Mouse (Mus musculus): ENCODE results near the gene Cachd1. TPM values are rescaled to one million over a fixed set of nuclear protein-coding genes. Genes with fewer than 3 reads are reported as not detected.

Cachd1 gene
- total RNA-seq, 2 experiments from 2014 or later: 13.6 to 16.9 TPM

- intact Hi-C loops (cut with DNase I): no loop called here
- DNase-seq (ENCODE audit: low spot score in 2 of 2): no peak
Observed at GRCm38 (mm10) chr4:100853426-100853825, 77.0 kb downstream of the Cachd1 start.

- intact Hi-C loops (cut with DNase I): no loop called here
- DNase-seq (ENCODE audit: low spot score in 2 of 2): no peak
Observed at GRCm38 (mm10) chr4:100855373-100855772, 78.9 kb downstream of the Cachd1 start.

- intact Hi-C loops (cut with DNase I): no loop called here
Observed at GRCm38 (mm10) chr4:100857411-100857869, 81.0 kb downstream of the Cachd1 start.

GRCm38 (mm10) chr4:100863861-100864428, 87.5 kb downstream of the Cachd1 start:
- intact Hi-C loops (cut with DNase I): no loop called here
- no peak for DNase-seq (ENCODE audit: low spot score in 2 of 2)

More at GRCm38 (mm10) chr4:100857411-100857869, 81.0 kb downstream of the Cachd1 start:
- DNase-seq (ENCODE audit: low spot score in 2 of 2): no peak

GRCm38 (mm10) chr4:100865423-100865822, 88.9 kb downstream of the Cachd1 start:
- DNase-seq (ENCODE audit: low spot score in 2 of 2): no peak
- intact Hi-C loops (cut with DNase I): no loop called here

- intact Hi-C loops (cut with DNase I): no loop called here
- no peak for DNase-seq (ENCODE audit: low spot score in 2 of 2)
Observed at GRCm38 (mm10) chr4:100865962-100866703, 89.7 kb downstream of the Cachd1 start.

- DNase-seq (ENCODE audit: low spot score in 2 of 2): no peak
- intact Hi-C loops (cut with DNase I): no loop called here
Observed at GRCm38 (mm10) chr4:100877351-100877750, 100.9 kb downstream of the Cachd1 start.

GRCm38 (mm10) chr4:100879414-100879813, 102.9 kb downstream of the Cachd1 start:
- DNase-seq (ENCODE audit: low spot score in 2 of 2): no peak
- intact Hi-C loops (cut with DNase I): no loop called here

- DNase-seq (ENCODE audit: low spot score in 2 of 2): no peak
- intact Hi-C loops (cut with DNase I): no loop called here
Observed at GRCm38 (mm10) chr4:100880075-100880474, 103.6 kb downstream of the Cachd1 start.

- intact Hi-C loops (cut with DNase I): no loop called here
- DNase-seq (ENCODE audit: low spot score in 2 of 2): no peak
Observed at GRCm38 (mm10) chr4:100885793-100886742, 109.6 kb downstream of the Cachd1 start.

GRCm38 (mm10) chr4:100886743-100887416, 110.4 kb downstream of the Cachd1 start:
- intact Hi-C loops (cut with DNase I): no loop called here
- no peak for DNase-seq (ENCODE audit: low spot score in 2 of 2)

GRCm38 (mm10) chr4:100890106-100890970, 113.9 kb downstream of the Cachd1 start:
- intact Hi-C loops (cut with DNase I): no loop called here
- no peak for DNase-seq (ENCODE audit: low spot score in 2 of 2)

- DNase-seq (ENCODE audit: low spot score in 2 of 2): no peak
- intact Hi-C loops (cut with DNase I): no loop called here
Observed at GRCm38 (mm10) chr4:100893739-100894138, 117.3 kb downstream of the Cachd1 start.

GRCm38 (mm10) chr4:100894142-100894541, 117.7 kb downstream of the Cachd1 start:
- intact Hi-C loops (cut with DNase I): no loop called here
- DNase-seq (ENCODE audit: low spot score in 2 of 2): no peak

- intact Hi-C loops (cut with DNase I): no loop called here
- DNase-seq (ENCODE audit: low spot score in 2 of 2): no peak
Observed at GRCm38 (mm10) chr4:100896260-100897010, 120.0 kb downstream of the Cachd1 start.

- intact Hi-C loops (cut with DNase I): no loop called here
- no peak for DNase-seq (ENCODE audit: low spot score in 2 of 2)
Observed at GRCm38 (mm10) chr4:100897943-100898342, 121.5 kb downstream of the Cachd1 start.

GRCm38 (mm10) chr4:100909694-100910340, 133.3 kb downstream of the Cachd1 start:
- intact Hi-C loops (cut with DNase I): loop anchor here (10.0 kb wide), 1 partner anchor 135 kb away; the partner anchor contains the start of gene Cachd1
- no peak for DNase-seq (ENCODE audit: low spot score in 2 of 2)
